In genomic region chr5:103765758-103766431, GRCm38 (mm10) we compare ENCODE assay signal across 18 mouse cellular contexts.
DNase-seq lines count a peak whose midpoint lies in the region; ATAC-seq and TF ChIP-seq lines count a peak whose summit lies in the region.
"Had no signal": no experiment of that assay in that cellular context is flagged by ENCODE, and none has a peak within 500 bp of the region (broad histone marks: within the 10 kb centered on the region; RNA-seq: fewer than 3 reads in every experiment).

No protein-coding gene starts in this region.

- H3K9ac ChIP-seq in intestine, postnatal 0 days (ENCODE audit: low read depth, low read length): no peak overlapping the region
- no peak overlapping the region for H3K9ac ChIP-seq in intestine, embryonic 16.5 days (ENCODE audit: low read depth, low read length)
- H3K9ac ChIP-seq in liver, embryonic 13.5 days: no peak overlapping the region
- H3K9ac ChIP-seq: forebrain, embryonic 13.5 days; kidney, embryonic 15.5 days; liver, embryonic 15.5 days; neural tube, embryonic 12.5 days had no signal

- H3K4me3 ChIP-seq in intestine, postnatal 0 days (ENCODE audit: low read depth, low read length): no peak overlapping the region
- H3K4me3 ChIP-seq in intestine, embryonic 16.5 days (ENCODE audit: low read length): no peak overlapping the region
- H3K4me3 ChIP-seq in liver, embryonic 13.5 days (replicated peaks): no peak overlapping the region
- no peak overlapping the region for H3K4me3 ChIP-seq in embryonic facial prominence, embryonic 10.5 days
- H3K4me3 ChIP-seq: forebrain, embryonic 13.5 days; kidney, embryonic 15.5 days; liver, embryonic 15.5 days; neural tube, embryonic 12.5 days had no signal

- 98% methylated on average over 2 of the region's 2 CpGs for WGBS in intestine, postnatal 0 days
- WGBS in intestine, embryonic 16.5 days: 98% methylated on average over 2 of the region's 2 CpGs
- 96% methylated on average over 2 of the region's 2 CpGs for WGBS in liver, embryonic 13.5 days (ENCODE audit: insufficient replicate concordance)
- 96% methylated on average over 2 of the region's 2 CpGs for WGBS in embryonic facial prominence, embryonic 10.5 days

- peak; percentile 48 to 50 for DNase-seq in B cell, adult 2 months
- peak; percentile 77 for DNase-seq in ES-CJ7 (ENCODE audit: low read depth, low spot score)
- DNase-seq in liver, embryonic 13.5 days: no peak
- no peak for DNase-seq in embryonic facial prominence, embryonic 10.5 days (ENCODE audit: low spot score)
- DNase-seq in heart, adult 8-10 months (ENCODE audit: low spot score): no peak
- DNase-seq: adrenal gland, postnatal 25 days; cerebellum, adult 9-10 months; heart, adult 11 months; right cerebral cortex, postnatal 14 days had no signal

- H3K9me3 ChIP-seq in intestine, postnatal 0 days (ENCODE audit: control insufficient read depth): peaks cover 3% of the 10 kb centered on the region; the same call in 1 of the 2 replicates
- H3K9me3 ChIP-seq in intestine, embryonic 16.5 days (ENCODE audit: control insufficient read depth, low read length): peaks cover 3% of the 10 kb centered on the region
- H3K9me3 ChIP-seq in liver, embryonic 13.5 days (replicated peaks): peaks cover 12% of the 10 kb centered on the region
- peaks cover 6% of the 10 kb centered on the region for H3K9me3 ChIP-seq in embryonic facial prominence, embryonic 10.5 days
- H3K9me3 ChIP-seq: liver, embryonic 15.5 days had no signal

- no peaks in the 10 kb centered on the region for H3K27me3 ChIP-seq in intestine, postnatal 0 days (replicated peaks; ENCODE audit: control insufficient read depth, insufficient read depth, low read length)
- no peaks in the 10 kb centered on the region for H3K27me3 ChIP-seq in intestine, embryonic 16.5 days (replicated peaks; ENCODE audit: control insufficient read depth, insufficient read depth, low read length)
- H3K27me3 ChIP-seq in liver, embryonic 13.5 days: no peaks in the 10 kb centered on the region
- no peaks in the 10 kb centered on the region for H3K27me3 ChIP-seq in embryonic facial prominence, embryonic 10.5 days (replicated peaks; ENCODE audit: low read depth, poor library complexity, severe bottlenecking)
- H3K27me3 ChIP-seq: forebrain, embryonic 13.5 days; kidney, embryonic 15.5 days; liver, embryonic 15.5 days; neural tube, embryonic 12.5 days had no signal

- H3K27ac ChIP-seq in intestine, postnatal 0 days (ENCODE audit: low read depth, low read length): no peak overlapping the region
- no peak overlapping the region for H3K27ac ChIP-seq in intestine, embryonic 16.5 days (ENCODE audit: low read length)
- H3K27ac ChIP-seq in liver, embryonic 13.5 days: no peak overlapping the region
- H3K27ac ChIP-seq in embryonic facial prominence, embryonic 10.5 days (replicated peaks): no peak overlapping the region
- H3K27ac ChIP-seq: forebrain, embryonic 13.5 days; kidney, embryonic 15.5 days; liver, embryonic 15.5 days; neural tube, embryonic 12.5 days had no signal

- TF ChIP-seq CTCF in intestine, postnatal 0 days (IDR thresholded peaks at IDR 0.05; ENCODE audit: low read depth): peak; percentile 56

- no peak overlapping the region for H3K4me2 ChIP-seq in intestine, postnatal 0 days (replicated peaks; ENCODE audit: low read depth)
- H3K4me2 ChIP-seq in intestine, embryonic 16.5 days (ENCODE audit: low read depth, low read length): no peak overlapping the region
- no peak overlapping the region for H3K4me2 ChIP-seq in liver, embryonic 13.5 days
- H3K4me2 ChIP-seq: forebrain, embryonic 13.5 days; kidney, embryonic 15.5 days; liver, embryonic 15.5 days; neural tube, embryonic 12.5 days had no signal

- ATAC-seq in intestine, postnatal 0 days: no peak
- no peak for ATAC-seq in intestine, embryonic 16.5 days
- ATAC-seq in liver, embryonic 13.5 days (ENCODE audit: low read depth): peak; percentile 12
- no peak for ATAC-seq in cerebellum, adult (ENCODE audit: insufficient number of reproducible peaks, low FRiP score, low TSS enrichment)
- ATAC-seq: forebrain, embryonic 13.5 days; hindbrain, embryonic 16.5 days; midbrain, embryonic 16.5 days had no signal

- H3K36me3 ChIP-seq in intestine, postnatal 0 days (ENCODE audit: control insufficient read depth, insufficient read depth): no peaks in the 10 kb centered on the region
- no peaks in the 10 kb centered on the region for H3K36me3 ChIP-seq in intestine, embryonic 16.5 days (ENCODE audit: control insufficient read depth, insufficient read depth, low read length)
- peaks cover 44% of the 10 kb centered on the region for H3K36me3 ChIP-seq in liver, embryonic 13.5 days
- H3K36me3 ChIP-seq in embryonic facial prominence, embryonic 10.5 days (replicated peaks): peaks cover 4% of the 10 kb centered on the region; the same call in 1 of the 2 replicates
- H3K36me3 ChIP-seq: neural tube, embryonic 12.5 days had no signal

- H3K4me1 ChIP-seq in intestine, postnatal 0 days (replicated peaks; ENCODE audit: control insufficient read depth, insufficient read depth, low read length): peaks cover 6% of the 10 kb centered on the region
- H3K4me1 ChIP-seq in intestine, embryonic 16.5 days (ENCODE audit: control insufficient read depth, insufficient read depth, low read length): peaks cover 12% of the 10 kb centered on the region
- peaks cover 98% of the 10 kb centered on the region for H3K4me1 ChIP-seq in liver, embryonic 13.5 days (replicated peaks)
- H3K4me1 ChIP-seq in embryonic facial prominence, embryonic 10.5 days: peaks cover 2% of the 10 kb centered on the region

Comparison
In these comparisons a context has a peak if more than half of its experiments do, and no peak if none do; other contexts are left out.
1. DNase-seq: peak in B cell, adult 2 months (2 of 2) and ES-CJ7 (single experiment); none in liver, embryonic 13.5 days (single experiment), embryonic facial prominence, embryonic 10.5 days (single experiment) and heart, adult 8-10 months (single experiment).